Mouse (Mus musculus) heart, embryonic 12.5 days (tissue): ENCODE results near the gene Apc2. TPM values are rescaled to one million over a fixed set of nuclear protein-coding genes. Genes with fewer than 3 reads are reported as not detected.

Source experiments
- ATAC-seq: fragments of 200-750 bp; cut with Nextera tagmentation; 2 replicates; pipeline ENCODE4 v1.8.0; 2017; ENCODE audit warnings: moderate TSS enrichment, moderate library complexity; ENCODE audit not compliant: insufficient number of reproducible peaks, low FRiP score
- H3K27ac ChIP-seq: fragments of 300-500 bp; sonication (generic); 2 replicates; pipeline ENCODE4 v1.5.1; 2016; ENCODE audit warnings: mild to moderate bottlenecking, moderate library complexity; ENCODE audit not compliant: poor library complexity, severe bottlenecking
- H3K27me3 ChIP-seq: fragments of 300-500 bp; sonication (generic); replicated peaks from 2 replicates; pipeline ENCODE4 v1.6.1; 2016; ENCODE audit warnings: mild to moderate bottlenecking, moderate library complexity
- H3K36me3 ChIP-seq: fragments of 300-500 bp; sonication (generic); 2 replicates; pipeline ENCODE4 v1.6.1; 2016; ENCODE audit warnings: mild to moderate bottlenecking, moderate library complexity
- H3K4me1 ChIP-seq: fragments of 300-500 bp; sonication (generic); replicated peaks from 2 replicates; pipeline ENCODE4 v1.6.1; 2016; ENCODE audit warnings: mild to moderate bottlenecking
- H3K4me2 ChIP-seq: fragments of 300-500 bp; sonication (generic); 2 replicates; pipeline ENCODE4 v1.6.1; 2016; ENCODE audit warnings: mild to moderate bottlenecking, moderate library complexity
- H3K4me3 ChIP-seq: fragments of 300-500 bp; sonication (generic); 2 replicates; pipeline ENCODE4 v1.5.1; 2016; ENCODE audit warnings: mild to moderate bottlenecking
- H3K9ac ChIP-seq: fragments of 300-500 bp; sonication (generic); 2 replicates; pipeline ENCODE4 v1.6.1; 2016; ENCODE audit warnings: mild to moderate bottlenecking, moderate library complexity
- H3K9me3 ChIP-seq: fragments of 300-500 bp; sonication (generic); replicated peaks from 2 replicates; pipeline ENCODE4 v1.6.1; 2016; ENCODE audit warnings: mild to moderate bottlenecking, moderate library complexity
- WGBS: fragments of 180-500 bp; shearing (Covaris S2); methylation state at CpG from one replicate; pipeline ENCODE4 v1.1.7; 2016; 5-methylcytosine and 5-hydroxymethylcytosine counted together
- polyA plus RNA-seq: library from polyadenylated mRNA; unstranded; fragments of >200 nt; fragmentation: Nextera tagmentation; extraction: Ambion mirVana; gene quantifications from 2 replicates; pipeline ENCODE4 v1.2.1, GENCODE M21; 2016

Gene Apc2
- polyA plus RNA-seq, 1 experiment from 2014 or later, result 1.4 TPM

- H3K4me2 ChIP-seq, result peak overlapping the region; percentile 75
- peak overlapping the region; percentile 68 for H3K9ac ChIP-seq
- 8% methylated on average over 16 of the region's 17 CpGs for WGBS
- peak overlapping the region; percentile 48 for H3K4me3 ChIP-seq
- H3K27ac ChIP-seq, result no peak overlapping the region
- no peaks in the 10 kb centered on the region for H3K36me3 ChIP-seq
- peaks cover 97% of the 10 kb centered on the region for H3K27me3 ChIP-seq
- ATAC-seq, result no peak
- no peaks in the 10 kb centered on the region for H3K9me3 ChIP-seq
- H3K4me1 ChIP-seq, result peaks cover 53% of the 10 kb centered on the region
These were observed 51.8 kb downstream of the Apc2 start for GRCm38 (mm10) chr10:80347514-80347967.

- no peaks in the 10 kb centered on the region for H3K36me3 ChIP-seq
- H3K9me3 ChIP-seq, result no peaks in the 10 kb centered on the region
- H3K4me1 ChIP-seq, result peaks cover 53% of the 10 kb centered on the region
- H3K27me3 ChIP-seq, result peaks cover 97% of the 10 kb centered on the region
- ATAC-seq, result peak; percentile 73
- peak within 1 kb of the TSS; percentile 68 for H3K9ac ChIP-seq
- 1% methylated on average over 42 of the region's 42 CpGs for WGBS
- H3K4me3 ChIP-seq, result peak within 1 kb of the TSS; percentile 48
- peak within 1 kb of the TSS; percentile 75 for H3K4me2 ChIP-seq
- H3K27ac ChIP-seq, result no peak within 1 kb of the TSS
These were observed 52.5 kb downstream of the Apc2 start, which contains the start of gene Adamtsl5 for GRCm38 (mm10) chr10:80348244-80348781. Gene Adamtsl5 (minus strand): TSS chr10:80348412.

GRCm38 (mm10) chr10:80348981-80349380 is 53.2 kb downstream of the Apc2 start:
- 16% methylated on average over 26 of the region's 26 CpGs for WGBS
- peaks cover 48% of the 10 kb centered on the region for H3K4me1 ChIP-seq
- ATAC-seq, result no peak

GRCm38 (mm10) chr10:80350292-80350691 is 54.5 kb downstream of the Apc2 start:
- no peak overlapping the region for H3K4me3 ChIP-seq
- peaks cover 97% of the 10 kb centered on the region for H3K27me3 ChIP-seq
- no peak overlapping the region for H3K4me2 ChIP-seq
- no peaks in the 10 kb centered on the region for H3K9me3 ChIP-seq
- no peak overlapping the region for H3K27ac ChIP-seq
- peaks cover 35% of the 10 kb centered on the region for H3K4me1 ChIP-seq
- 4% methylated on average over 7 of the region's 7 CpGs for WGBS
- no peak overlapping the region for H3K9ac ChIP-seq
- peak; percentile 40; the same call in 1 of the 2 replicates for ATAC-seq
- no peaks in the 10 kb centered on the region for H3K36me3 ChIP-seq

More at GRCm38 (mm10) chr10:80348981-80349380, 53.2 kb downstream of the Apc2 start:
- Histone ChIP-seq H3K9me3 (no peaks in the 10 kb centered on the region), H3K27ac (no peak overlapping the region), H3K36me3 (no peaks in the 10 kb centered on the region), H3K27me3 (peaks cover 97% of the 10 kb centered on the region), H3K9ac (peak overlapping the region; percentile 68), H3K4me3 (peak overlapping the region; percentile 48), H3K4me2 (peak overlapping the region; percentile 75)

- Histone ChIP-seq H3K4me1 (peaks cover 41% of the 10 kb centered on the region), H3K9me3 (no peaks in the 10 kb centered on the region), H3K9ac (no peak overlapping the region), H3K4me3 (no peak overlapping the region), H3K27me3 (peaks cover 99% of the 10 kb centered on the region), H3K4me2 (no peak overlapping the region), H3K36me3 (no peaks in the 10 kb centered on the region), H3K27ac (no peak overlapping the region)
- ATAC-seq, result no peak
- WGBS, result 24% methylated on average over 11 of the region's 11 CpGs
These were observed 56.1 kb downstream of the Apc2 start for GRCm38 (mm10) chr10:80351896-80352295.

- peaks cover 99% of the 10 kb centered on the region for H3K27me3 ChIP-seq
- H3K4me2 ChIP-seq, result no peak overlapping the region
- WGBS, result 38% methylated on average over 8 of the region's 8 CpGs
- peaks cover 37% of the 10 kb centered on the region for H3K4me1 ChIP-seq
- H3K9me3 ChIP-seq, result no peaks in the 10 kb centered on the region
- no peak overlapping the region for H3K4me3 ChIP-seq
- no peak overlapping the region for H3K27ac ChIP-seq
- ATAC-seq, result no peak
- H3K36me3 ChIP-seq, result no peaks in the 10 kb centered on the region
- H3K9ac ChIP-seq, result no peak overlapping the region
These were observed 57.0 kb downstream of the Apc2 start for GRCm38 (mm10) chr10:80352727-80353126.

GRCm38 (mm10) chr10:80355431-80355830 is 59.7 kb downstream of the Apc2 start:
- no peaks in the 10 kb centered on the region for H3K36me3 ChIP-seq
- H3K27ac ChIP-seq, result no peak overlapping the region
- 10% methylated on average over 9 of the region's 9 CpGs for WGBS
- H3K27me3 ChIP-seq, result peaks cover 100% of the 10 kb centered on the region
- H3K9me3 ChIP-seq, result no peaks in the 10 kb centered on the region
- no peak overlapping the region for H3K4me2 ChIP-seq
- no peak overlapping the region for H3K4me3 ChIP-seq
- ATAC-seq, result no peak
- H3K9ac ChIP-seq, result no peak overlapping the region
- peaks cover 24% of the 10 kb centered on the region for H3K4me1 ChIP-seq

- Histone ChIP-seq H3K9ac (no peak within 1 kb of the TSS; the same call in 1 of the 2 replicates), H3K27ac (no peak within 1 kb of the TSS)
- ATAC-seq, result no peak
These were observed 60.4 kb downstream of the Apc2 start, which contains the start of gene Plk5 for GRCm38 (mm10) chr10:80356001-80356682. Gene Plk5 (plus strand): TSS chr10:80356459.

GRCm38 (mm10) chr10:80356737-80357136 is 61.0 kb downstream of the Apc2 start:
- no peak overlapping the region; the same call in 1 of the 2 replicates for H3K9ac ChIP-seq
- H3K4me1 ChIP-seq, result peaks cover 24% of the 10 kb centered on the region
- WGBS, result 4% methylated on average over 34 of the region's 34 CpGs
- no peaks in the 10 kb centered on the region for H3K9me3 ChIP-seq
- peak overlapping the region; percentile 54 for H3K4me2 ChIP-seq
- H3K27ac ChIP-seq, result no peak overlapping the region
- no peak for ATAC-seq
- peaks cover 98% of the 10 kb centered on the region for H3K27me3 ChIP-seq
- peak overlapping the region; percentile 34 for H3K4me3 ChIP-seq
- no peaks in the 10 kb centered on the region for H3K36me3 ChIP-seq

More at GRCm38 (mm10) chr10:80356001-80356682, 60.4 kb downstream of the Apc2 start, which contains the start of gene Plk5:
- H3K27me3 ChIP-seq, result peaks cover 100% of the 10 kb centered on the region
- H3K9me3 ChIP-seq, result no peaks in the 10 kb centered on the region
- peak within 1 kb of the TSS; percentile 54 for H3K4me2 ChIP-seq
- WGBS, result 2% methylated on average over 53 of the region's 53 CpGs
- no peaks in the 10 kb centered on the region for H3K36me3 ChIP-seq
- peak within 1 kb of the TSS; percentile 34 for H3K4me3 ChIP-seq
- peaks cover 24% of the 10 kb centered on the region for H3K4me1 ChIP-seq

GRCm38 (mm10) chr10:80357336-80357735 is 61.6 kb downstream of the Apc2 start:
- Histone ChIP-seq H3K27ac (no peak overlapping the region), H3K4me2 (no peak overlapping the region), H3K9ac (no peak overlapping the region), H3K27me3 (peaks cover 92% of the 10 kb centered on the region), H3K4me1 (peaks cover 24% of the 10 kb centered on the region), H3K36me3 (no peaks in the 10 kb centered on the region), H3K9me3 (0 out of 2 replicates have a peak, but pooled peaks cover under 1% of the 10 kb centered on the region), H3K4me3 (no peak overlapping the region)
- no peak for ATAC-seq
- WGBS, result 28% methylated on average over 7 of the region's 7 CpGs

- Histone ChIP-seq H3K4me1 (peaks cover 17% of the 10 kb centered on the region), H3K9me3 (0 out of 2 replicates have a peak, but pooled peaks cover 4% of the 10 kb centered on the region), H3K4me3 (peak overlapping the region; percentile 18), H3K27ac (no peak overlapping the region), H3K36me3 (no peaks in the 10 kb centered on the region), H3K4me2 (peak overlapping the region; percentile 52), H3K9ac (no peak overlapping the region), H3K27me3 (peaks cover 89% of the 10 kb centered on the region)
- 7% methylated on average over 31 of the region's 31 CpGs for WGBS
- ATAC-seq, result peak; percentile 34; the same call in 1 of the 2 replicates
These were observed 62.3 kb downstream of the Apc2 start for GRCm38 (mm10) chr10:80357994-80358639.
